Mouse (Mus musculus) hindlimb bud, embryonic 11.5 days (tissue): ENCODE data around the gene Ccdc134.

Experiments used
- DNase-seq: peaks from one replicate; pipeline ENCODE4 v3.0.0-alpha.2; 2012; ENCODE audit warnings: low read depth, low spot score; ENCODE audit errors: extremely low spot score

Gene Ccdc134

DNA sequence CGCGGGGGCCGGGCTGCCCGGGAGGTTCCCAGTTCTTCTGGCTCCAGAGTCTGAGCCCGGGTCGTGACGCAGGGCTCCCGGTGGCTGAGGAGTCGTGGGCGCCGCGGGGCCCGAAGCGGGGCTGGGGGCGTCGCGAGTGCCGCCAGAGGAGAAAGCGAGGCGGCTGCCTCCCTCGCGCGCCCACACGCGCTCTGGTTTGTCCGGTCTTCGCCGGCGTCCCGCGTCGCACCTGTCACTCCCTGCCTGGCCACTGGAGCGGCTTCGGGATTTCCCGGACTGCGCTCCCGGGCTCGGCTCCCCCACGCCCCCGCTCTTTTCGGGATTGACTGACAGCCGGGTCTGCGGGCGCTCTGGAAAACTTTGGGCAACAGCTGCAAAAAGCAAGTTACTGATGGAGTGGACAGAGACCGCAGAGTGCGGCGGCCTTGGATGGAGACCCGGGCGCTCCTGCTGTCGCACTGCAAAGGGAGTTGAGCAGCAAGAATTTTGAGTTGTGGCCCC, 19.9 kb downstream of the Ccdc134 start:
- DNase-seq, result no peak

DNA sequence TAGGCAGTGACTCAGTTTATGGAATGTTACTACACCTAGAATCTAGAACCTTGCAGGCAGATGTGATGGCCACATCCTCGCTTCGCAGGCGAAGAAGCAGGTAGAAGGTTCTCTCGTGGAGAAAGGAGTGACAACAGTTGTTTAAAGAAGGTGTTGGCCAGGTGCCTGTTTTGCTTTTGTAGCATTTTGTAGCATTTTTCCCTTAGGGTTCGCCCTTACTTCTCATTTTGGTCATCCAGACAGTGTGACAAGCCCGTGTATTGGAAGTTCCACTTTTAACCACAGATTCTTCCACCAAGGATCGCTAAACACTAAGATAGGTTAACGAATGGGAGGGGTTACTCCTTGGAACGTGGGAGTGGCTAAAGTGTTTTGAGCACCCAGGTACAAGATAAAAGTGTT, 20.8 kb downstream of the Ccdc134 start:
- no peak for DNase-seq

DNA sequence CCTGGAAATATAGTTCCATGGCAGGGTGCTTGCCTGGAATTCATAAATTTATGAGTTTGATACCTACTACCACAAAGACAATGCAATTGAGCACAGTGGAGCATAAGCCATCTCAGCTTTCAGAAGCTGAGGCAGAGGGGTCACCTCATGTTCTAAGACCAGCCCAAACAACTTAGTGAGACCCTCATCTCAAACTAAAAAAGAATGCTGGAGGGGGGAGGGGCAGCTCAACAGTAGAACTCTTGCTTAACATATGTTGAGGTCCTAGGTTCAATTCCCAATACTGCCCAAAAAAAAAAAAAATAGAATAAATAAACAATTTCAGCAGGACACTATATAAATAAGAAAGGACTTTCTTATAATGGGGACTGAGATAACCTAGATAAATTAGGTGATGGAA, 22.3 kb downstream of the Ccdc134 start:
- no peak for DNase-seq

DNA sequence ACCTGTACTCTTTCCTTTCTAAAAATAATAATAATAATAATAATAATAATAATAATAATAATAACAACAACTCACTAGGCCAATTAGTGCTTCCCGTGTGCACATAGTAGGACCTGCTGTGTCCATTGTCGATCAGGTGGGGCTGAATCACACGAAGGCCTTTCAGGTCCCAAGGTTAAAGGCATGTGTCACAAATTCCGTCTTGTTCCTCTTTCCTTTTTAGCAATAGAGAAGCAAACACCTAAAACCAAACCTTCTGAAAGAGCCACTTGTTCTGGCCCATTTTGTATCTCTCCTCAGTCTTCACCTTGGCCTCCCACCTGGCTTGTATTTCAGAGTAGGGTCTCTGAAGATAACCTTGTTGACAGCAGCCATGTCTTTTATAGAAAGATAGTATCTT, 23.5 kb downstream of the Ccdc134 start:
- DNase-seq, result no peak

DNA sequence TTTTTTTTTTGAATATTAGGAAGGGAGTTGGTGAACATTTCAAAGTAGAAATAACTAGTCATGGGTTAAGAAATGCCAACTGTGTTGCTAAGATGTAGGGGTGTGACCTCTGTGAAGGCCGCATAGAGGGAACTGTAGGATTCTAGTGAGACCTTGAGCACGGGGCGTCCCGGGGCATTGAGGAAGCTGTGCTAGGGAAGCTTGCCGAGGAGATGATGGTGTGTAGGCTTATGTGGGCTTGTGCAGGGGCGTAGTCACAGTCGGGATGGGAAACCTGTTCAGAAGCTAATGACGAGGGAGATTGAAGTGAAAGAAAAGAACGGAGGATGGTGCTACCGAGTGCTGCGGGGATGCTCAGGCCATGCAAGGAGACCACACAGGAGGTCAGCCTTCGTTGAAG, 24.3 kb downstream of the Ccdc134 start:
- no peak for DNase-seq

DNA sequence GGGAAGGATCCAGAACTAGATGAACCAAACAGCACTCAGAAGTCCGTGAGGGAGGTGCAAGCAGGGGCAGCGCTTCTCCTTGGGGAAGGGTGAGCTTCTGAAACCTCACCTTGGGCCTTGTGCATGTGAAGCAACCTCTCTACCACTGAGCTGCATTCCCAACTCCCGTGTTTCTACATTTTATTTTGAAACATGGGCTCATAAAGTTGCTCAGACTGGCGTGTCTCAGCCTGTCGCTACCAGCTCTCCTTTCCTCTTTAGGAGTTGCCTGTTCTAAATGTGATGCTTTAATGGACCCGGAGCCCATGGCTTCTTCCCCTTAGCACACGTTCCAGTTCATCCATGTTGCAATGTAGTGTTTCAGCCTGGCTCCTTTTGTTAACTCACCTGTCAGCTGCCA, 24.7 kb downstream of the Ccdc134 start:
- DNase-seq, result no peak

DNA sequence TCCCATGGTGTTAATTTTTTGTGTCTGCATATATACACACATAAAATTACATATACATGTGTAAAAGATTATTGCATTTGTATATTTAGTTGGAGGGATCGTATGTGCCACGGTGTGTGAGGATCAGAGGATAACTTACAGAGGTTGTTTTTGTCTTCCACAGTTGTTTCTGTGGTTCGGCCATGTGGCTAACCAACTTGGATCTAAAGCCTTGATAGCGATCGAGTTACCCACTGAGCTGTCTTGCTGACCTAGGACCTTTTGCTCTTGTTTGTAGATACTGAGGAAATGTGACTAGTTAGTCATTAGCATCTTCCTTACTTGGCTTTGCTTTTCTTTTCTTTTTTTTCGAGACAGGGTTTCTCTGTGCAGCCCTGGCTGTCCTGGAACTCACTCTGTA, 28.6 kb downstream of the Ccdc134 start:
- no peak for DNase-seq

DNA sequence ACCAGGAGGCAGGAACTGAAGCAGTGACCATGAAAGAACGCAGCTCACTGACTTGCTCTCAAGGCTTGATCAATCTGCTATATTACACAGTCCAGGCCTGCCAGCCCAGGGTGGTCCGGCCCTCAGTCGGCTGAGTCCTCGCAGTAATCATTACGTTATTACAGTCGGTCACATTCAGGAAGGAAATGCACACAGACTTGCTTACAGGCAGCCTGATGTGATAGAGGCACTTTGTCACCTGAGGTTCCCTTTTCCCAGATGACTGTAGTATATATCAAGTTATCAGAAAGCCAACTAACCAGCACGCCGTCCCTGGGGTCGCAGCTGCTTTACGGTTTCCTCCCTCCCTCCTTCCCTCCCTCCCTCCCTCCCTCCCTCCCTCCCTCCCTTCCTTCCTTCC, 29.2 kb downstream of the Ccdc134 start:
- DNase-seq, result no peak

DNA sequence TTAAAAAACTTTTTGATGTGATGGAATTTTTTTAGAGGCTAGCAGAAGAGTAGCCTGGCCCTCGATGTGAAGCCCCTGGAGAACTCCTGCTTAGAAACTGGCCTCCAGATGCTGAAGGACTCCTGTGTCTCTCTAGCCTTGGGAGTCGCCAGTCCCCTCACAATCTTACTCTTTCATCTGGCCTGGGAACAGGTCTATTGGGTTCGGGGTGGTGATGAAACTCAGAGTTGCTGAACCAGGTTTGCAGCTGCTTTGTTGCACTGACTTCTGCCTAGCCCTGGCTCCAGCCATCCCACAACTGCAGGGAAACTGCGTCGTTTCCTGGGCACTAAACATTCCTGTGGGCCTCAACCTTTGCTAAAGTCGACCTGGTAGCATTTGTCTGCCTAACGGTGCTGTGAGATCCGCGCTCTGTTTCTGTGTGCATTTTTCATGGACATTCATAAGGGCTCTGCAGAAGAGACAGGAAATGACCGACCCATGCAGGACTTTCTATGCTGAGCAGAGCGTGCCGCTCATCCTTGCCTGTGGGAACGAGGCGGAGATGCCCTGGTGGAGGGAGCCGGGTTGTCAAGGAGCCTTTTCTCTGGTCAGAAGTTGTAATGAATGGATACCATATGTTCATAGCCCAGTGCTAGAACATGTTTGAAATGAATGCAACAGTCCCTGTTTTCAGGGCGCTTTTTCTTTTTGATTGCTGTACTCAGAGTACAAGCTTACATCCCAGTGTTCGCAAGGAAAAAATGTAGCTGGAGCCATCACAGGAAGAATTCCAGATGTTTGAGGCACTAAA, 30.7 kb downstream of the Ccdc134 start:
- no peak for DNase-seq

DNA sequence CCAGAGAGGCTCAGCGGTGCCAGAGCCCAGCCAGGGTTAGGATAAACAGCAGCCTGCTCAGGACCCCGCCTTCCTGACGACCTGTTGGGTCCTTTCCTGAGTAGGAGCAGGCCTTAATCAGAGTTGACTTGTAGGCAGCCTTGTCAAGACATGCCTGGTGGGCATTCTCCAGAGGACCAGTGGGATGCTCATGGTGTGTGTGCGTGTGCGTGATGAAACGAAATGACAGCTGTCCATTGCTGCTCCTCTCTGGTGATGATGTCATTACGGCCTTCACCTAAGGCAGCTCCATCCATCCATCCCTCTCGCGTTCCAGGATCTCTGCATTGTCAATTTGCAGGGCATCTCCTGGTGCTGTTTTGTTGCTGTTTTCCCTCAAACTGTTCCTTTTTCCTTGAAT, 31.7 kb downstream of the Ccdc134 start:
- no peak for DNase-seq

DNA sequence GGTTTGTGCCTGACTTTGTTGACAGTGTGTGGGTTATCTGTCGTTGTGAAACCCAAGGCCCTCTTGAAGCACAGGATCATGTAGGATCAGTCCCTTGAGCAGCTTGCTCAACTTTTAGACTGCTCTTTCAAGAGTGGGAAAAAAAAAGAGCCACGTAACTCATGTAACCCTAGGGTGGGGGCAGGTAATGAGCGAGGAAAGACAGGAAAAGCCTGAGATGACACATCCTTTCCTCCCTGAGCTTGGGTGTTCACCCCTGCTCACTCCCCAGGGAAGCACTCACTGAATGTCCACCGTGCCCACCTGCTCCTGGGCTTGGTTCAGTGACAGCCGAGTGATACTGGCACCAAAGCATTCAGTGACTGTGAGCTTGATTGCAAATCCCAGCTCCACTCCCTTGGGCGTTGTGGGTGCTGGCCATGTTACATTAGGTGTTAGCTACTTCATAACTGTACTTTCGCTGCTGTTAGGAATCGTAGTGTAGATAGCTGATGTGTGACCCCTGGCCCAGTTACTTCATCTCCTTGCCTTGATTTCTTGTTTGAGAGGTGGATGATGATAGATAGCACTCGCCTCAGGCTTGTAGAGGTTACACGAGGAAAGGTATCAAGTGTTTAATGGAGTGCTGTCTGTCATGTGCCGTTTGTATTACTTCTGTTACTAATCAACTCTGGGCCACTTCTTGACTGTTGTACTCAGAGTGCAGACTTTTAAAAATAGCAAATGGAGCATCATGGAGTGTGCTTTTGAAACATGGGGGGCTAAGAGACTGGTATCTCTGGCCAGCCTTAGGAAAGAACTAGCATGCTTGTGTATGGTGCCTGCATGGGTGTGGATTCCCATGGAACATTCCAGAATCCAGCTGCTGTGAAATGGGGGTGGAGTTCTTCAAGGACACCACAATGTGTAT, 33.3 kb downstream of the Ccdc134 start:
- no peak for DNase-seq

DNA sequence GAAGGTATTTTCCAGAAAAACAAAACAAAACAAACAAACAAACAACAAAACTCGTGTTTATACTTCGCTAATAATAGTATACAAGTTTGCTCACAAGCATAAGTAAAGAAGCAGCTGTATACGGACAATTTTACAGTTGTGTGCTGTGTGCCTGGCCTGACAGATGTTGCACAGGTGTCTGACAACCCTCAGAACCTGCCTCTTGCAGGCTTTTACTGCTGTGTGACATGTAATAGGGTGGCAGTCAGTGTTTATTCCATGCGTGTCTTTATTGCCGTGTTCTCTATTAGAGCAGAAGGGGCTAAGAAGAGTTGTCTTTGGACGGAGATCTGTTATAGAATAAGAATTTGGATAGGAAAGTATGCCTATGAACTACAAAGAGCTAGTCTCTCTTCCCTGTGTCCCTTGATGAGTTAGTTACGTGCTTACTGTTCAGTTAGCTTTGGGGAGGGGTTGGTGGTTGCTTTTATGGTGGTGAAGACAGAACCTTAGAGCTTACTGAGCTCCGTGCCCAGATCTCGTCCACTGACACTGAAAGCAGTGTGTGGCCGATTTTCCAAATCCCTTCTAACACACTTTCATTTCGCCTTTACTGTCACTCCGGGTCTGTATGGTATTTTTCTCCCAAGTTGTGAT, 34.4 kb downstream of the Ccdc134 start:
- DNase-seq, result no peak

DNA sequence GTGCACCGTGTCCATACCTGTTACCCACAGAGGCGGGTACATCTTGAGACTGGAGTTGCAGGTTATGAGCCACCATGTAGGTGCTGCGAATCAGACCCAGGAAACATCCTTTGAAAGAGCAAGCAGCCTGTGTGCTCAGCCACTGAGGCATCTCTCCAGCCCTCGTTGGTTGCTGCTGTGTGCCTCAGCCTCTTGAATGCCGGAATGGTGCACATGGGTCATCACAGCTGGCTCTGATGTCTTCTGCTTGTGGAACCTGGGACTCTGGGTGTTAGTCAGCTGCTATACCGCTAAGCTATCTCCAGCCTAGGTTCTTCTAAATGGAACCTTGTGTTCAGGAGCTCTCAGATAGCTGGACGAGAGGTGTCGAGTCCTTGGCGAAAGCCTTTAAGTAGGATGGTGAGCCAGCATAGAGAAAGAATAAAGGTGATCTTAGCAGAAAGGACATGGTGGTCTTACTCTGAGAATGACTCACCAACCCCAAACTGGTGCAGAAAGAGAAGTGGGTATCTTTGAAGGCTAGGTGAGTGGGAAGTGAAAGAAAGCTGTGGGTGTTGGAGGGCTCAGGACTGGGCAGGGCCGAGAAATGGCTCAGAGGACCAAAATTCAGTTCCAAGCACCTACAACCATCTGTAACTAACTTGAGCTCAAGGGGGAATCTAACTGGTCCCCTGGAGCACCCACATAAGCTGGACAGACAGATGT, 35.8 kb downstream of the Ccdc134 start:
- no peak for DNase-seq

DNA sequence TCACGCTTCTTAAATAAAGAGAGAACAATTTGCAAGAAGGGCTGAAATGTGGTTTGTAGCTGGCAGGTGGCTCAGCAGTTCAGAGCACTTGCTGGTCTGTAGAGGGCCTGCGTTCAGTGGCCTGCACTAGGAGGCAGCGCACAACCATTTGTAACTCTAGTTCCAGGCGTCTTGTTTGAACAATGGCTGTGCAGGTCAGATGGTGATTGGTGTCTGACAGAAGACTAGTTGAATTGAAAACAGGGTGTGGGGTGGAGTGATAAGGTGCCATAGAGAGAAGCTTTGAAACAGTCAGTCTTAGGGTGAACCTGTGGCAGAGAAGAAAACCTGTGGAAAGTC, 36.3 kb downstream of the Ccdc134 start:
- DNase-seq, result no peak

DNA sequence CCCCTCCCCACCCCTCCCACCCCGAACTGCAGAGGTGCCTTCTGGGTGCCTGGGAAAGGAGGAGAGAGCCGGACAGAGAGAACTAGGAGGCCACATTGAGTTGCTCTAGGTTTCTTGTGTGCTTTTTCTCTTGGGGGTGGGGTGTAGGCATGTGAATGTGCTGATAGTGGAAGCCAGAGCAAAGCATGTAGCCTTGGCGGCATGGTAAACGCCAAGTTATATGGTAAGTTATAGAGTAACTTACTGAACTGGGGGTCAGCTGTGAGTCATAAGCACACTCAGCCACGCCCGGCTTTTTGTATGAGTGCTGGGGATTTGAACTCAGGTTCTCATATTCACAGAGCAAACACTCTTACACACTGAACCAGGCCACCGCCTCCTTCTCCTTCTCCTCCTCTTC, 36.8 kb downstream of the Ccdc134 start:
- DNase-seq, result no peak

DNA sequence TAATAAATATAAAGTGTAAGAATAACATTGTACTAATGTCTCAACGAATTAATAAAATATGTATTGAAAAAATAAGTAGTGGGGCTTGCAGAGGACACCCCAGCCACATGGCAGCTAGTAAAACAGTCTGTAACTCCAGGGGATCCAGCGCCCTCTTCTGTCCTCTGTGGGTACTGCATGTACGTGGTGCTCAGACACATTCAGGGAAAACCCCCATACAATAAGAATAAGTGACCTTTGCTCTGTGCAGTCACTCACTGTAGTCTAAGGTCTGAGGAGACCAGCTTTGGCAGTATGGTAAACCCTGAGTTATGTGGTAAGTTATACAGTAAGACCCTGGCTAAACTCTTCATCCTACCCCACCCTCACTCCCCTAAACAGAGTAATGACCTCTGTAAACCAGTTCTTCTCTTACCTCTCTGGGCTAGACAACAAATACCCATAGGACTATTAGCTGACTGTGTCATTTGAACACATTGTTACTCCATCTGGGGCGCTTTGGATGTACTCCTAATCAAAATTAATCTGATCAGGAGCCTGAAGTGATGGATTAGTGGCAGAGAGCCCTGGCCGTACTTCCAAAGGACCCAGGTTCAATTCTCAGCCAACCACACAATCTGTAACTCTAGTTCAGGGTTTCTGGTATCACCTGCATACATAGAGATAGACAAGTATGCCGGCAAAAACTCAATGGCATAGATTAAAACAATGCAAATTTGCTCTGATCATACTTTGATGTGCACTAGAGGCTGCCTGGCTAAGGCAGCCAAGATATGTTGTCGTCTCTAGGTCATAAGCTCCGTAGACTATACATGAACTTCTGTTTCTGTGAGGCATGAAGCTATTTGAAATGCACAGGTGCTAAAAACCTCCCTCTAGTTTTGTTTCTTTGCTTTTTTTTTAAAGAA, 37.9 kb downstream of the Ccdc134 start:
- peak; percentile 56 for DNase-seq

DNA sequence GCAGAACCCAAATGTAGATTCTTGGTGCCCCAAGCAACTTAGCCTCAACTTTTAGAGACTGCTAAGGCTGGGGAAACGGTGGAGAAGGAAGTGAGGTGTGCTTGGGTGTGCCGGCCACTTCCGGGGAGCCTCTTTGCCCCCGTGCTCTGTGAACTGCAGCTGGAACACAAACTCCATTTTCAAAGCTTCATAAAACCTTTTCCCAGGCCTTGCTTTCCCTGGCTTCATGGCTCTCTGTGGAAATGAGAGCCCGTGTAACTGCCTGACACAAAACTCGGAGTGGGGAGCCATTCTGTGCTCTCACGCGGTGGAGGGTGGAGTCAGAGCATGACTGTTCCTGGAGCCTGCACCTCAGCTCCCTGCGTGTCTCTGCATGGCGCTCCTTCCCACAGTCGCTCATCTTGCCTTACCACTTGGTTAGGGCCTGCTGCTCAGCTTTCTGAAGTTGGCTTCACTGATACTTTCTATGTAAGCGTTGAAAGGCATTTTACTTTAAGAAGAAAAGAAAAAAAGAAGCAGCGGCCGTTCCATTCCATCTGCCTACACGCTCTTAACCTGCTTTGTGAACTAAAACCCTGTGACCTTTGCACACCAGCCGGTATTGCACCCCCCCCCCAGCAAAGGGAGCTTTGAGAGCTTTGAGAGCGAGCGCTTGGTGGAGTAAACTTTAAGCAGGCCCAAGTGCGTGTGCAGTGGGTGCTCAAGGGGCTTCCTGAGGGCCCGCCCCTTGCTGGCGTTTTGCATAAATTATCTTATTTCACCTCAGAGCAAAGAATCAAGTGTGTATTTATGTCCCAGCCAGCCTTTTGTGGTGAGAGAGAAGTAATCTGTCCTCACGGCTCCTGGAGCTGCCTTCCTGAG, 38.7 kb downstream of the Ccdc134 start:
- no peak for DNase-seq

DNA sequence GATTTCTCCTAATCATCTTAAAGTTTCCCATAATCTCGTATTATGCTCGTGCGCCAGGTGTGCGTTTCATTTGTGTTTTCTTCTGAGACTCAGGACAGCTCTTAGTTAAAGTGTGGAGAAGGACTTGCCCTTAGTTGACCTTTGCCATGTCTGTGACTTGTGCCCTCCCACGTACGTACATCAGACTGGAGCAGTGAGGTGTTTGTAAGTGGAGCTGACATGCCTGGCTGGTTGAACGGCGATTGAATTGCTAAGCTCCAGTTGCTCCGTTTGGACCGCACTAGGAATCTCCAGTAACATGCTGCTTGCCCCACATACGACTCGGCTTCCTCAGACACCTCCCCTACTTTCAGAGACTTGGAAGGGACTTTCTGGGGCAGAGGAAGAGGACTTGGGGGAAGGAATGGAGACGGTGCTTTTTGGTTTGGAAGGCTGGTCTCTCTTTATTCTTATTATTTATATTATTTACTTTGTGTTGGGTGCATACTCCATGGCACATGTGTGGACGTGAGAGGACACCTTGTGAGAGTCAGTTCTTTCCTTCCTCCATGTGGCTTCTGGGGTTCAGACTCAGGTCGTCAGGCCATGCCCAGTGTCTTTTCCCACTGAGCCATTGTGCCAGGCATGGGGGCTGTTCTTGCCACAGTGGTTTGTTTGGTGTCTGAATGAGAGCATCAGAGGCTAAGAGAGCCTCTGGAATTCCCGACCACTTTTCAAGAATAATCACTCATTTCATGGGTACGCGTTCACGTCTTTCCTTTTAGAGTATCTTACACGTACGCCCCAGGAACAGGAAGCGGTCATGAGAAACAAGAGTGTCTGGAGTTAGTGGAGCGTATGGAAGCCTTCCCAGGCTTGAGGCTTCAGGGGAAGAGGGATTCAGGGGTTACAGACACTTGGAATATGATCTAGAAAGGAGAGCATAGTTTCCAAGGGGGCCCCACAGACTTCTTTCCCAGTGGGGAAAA, 39.8 kb downstream of the Ccdc134 start:
- DNase-seq, result no peak
